Mouse (Mus musculus) testis, adult 2 months (tissue): ENCODE data around the gene Calm3. TPM values are rescaled to one million over a fixed set of nuclear protein-coding genes. Genes with fewer than 3 reads are reported as not detected.

Experiments
- H3K27ac ChIP-seq: fragments of 200-500 bp; 2 replicates; pipeline ENCODE4 v1.5.1; 2012; ENCODE audit warnings: low read depth, low read length; ENCODE audit not compliant: control insufficient read depth, insufficient read depth
- H3K27me3 ChIP-seq: fragments of 200-500 bp; 2 replicates; pipeline ENCODE4 v1.6.1; 2012; ENCODE audit warnings: mild to moderate bottlenecking, low read length, moderate library complexity; ENCODE audit not compliant: control insufficient read depth, insufficient read depth
- H3K36me3 ChIP-seq: fragments of 200-500 bp; 2 replicates; pipeline ENCODE4 v1.6.1; 2012; ENCODE audit warnings: mild to moderate bottlenecking, low read length; ENCODE audit not compliant: control insufficient read depth, insufficient read depth
- H3K4me1 ChIP-seq: fragments of 200-500 bp; 2 replicates; pipeline ENCODE4 v1.6.1; 2012; ENCODE audit warnings: low read length; ENCODE audit not compliant: control insufficient read depth, insufficient read depth
- H3K4me3 ChIP-seq: fragments of 200-500 bp; 2 replicates; pipeline ENCODE4 v1.5.1; 2012; ENCODE audit warnings: low read depth, mild to moderate bottlenecking, low read length, moderate library complexity, mixed read lengths; ENCODE audit not compliant: control insufficient read depth
- CTCF ChIP-seq: fragments of 200-500 bp; IDR thresholded peaks from 2 replicates; pipeline ENCODE4 v1.5.1; 2012; ENCODE audit warnings: low read depth, mild to moderate bottlenecking, inconsistent platforms, low read length, moderate library complexity; ENCODE audit not compliant: control insufficient read depth, insufficient read depth, insufficient replicate concordance
- POLR2A ChIP-seq: fragments of 200-500 bp; IDR thresholded peaks from 2 replicates; pipeline ENCODE4 v1.6.1; 2012; ENCODE audit warnings: low read depth, mild to moderate bottlenecking, inconsistent platforms, low read length, moderate library complexity; ENCODE audit not compliant: control insufficient read depth
- polyA plus RNA-seq: library from polyadenylated mRNA; depleted of rRNA; stranded (reverse); fragments of >200 nt; gene quantifications from 2 replicates; pipeline ENCODE4 v1.2.3, GENCODE M21; 2012

Calm3 gene
- polyA plus RNA-seq, 1 experiment, result 509 TPM

DNA sequence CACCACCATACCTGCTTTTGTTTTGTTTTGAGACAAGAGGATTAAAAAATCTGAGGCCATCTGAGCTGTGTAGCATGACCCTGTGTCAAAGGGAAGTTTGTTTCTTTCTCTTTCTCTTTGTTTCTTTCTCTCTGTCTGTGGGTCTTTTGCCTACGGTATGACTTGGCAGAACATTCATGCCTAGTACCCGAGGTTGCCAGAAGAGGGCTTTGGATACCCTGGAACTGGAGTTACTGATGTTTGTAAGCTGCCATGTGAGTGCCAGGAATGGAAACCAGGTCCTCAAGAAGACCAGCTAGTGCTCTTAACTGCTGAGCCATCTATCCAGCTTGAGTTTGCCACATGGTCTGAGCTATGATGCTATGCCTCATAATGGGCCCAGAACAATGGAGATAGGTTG is 4.4 kb upstream of the Calm3 start:
- Histone ChIP-seq H3K36me3 (peaks cover under 1% of the 10 kb centered on the region), H3K27me3 (no peaks in the 10 kb centered on the region), H3K4me3 (no peak overlapping the region), H3K27ac (no peak overlapping the region), H3K4me1 (peaks cover 12% of the 10 kb centered on the region)
- TF ChIP-seq CTCF (no peak), POLR2A (no peak)

DNA sequence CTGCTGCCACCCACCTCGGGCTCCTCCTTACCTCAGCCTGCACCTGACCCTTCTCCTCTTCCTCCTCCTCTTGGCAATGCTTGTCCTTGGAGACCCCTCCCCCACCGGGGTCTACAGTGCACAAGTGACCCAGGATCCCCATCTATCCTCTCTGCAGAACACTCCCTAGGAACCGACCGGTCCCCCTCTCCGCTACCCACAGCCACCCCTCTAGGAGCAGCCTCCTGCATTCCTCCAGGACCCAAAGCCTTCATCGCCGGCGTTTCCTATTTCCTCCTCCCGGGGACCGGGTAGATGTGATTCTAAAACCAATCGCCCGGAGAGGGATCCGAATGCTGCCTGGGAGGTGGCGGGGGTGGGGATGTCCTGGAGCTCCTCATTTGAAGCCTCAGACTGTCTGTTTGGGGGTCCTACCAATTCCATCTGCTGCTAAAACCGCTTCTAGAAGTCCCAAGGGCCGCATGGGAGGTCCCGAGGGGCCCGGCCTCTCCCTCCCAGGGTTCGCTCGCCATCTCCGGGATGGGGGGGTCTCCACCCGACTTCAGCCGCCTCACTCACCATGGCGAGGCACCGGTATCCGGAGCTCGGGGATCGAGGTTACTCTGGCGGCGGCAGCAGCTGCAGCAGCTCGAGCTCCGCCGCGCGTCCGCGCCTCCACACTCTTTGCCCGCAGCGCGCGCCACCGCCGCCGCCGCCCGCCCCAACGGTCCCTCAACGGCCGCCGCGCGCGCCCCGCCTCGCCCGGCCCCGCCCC is 454 bp downstream of the Calm3 start:
- Histone ChIP-seq H3K4me3 (peak overlapping the region; percentile 94), H3K27ac (peak overlapping the region; percentile 99), H3K36me3 (peaks cover 6% of the 10 kb centered on the region), H3K4me1 (peaks cover 27% of the 10 kb centered on the region), H3K27me3 (no peaks in the 10 kb centered on the region)
- TF ChIP-seq POLR2A (no peak; the same call in 1 of the 2 replicates), CTCF (no peak)

- no peaks in the 10 kb centered on the region for H3K27me3 ChIP-seq
- peak overlapping the region; percentile 99 for H3K27ac ChIP-seq
- peak overlapping the region; percentile 94 for H3K4me3 ChIP-seq
- no peak for TF ChIP-seq CTCF
- peak; percentile 25 for TF ChIP-seq POLR2A
- peaks cover 27% of the 10 kb centered on the region for H3K4me1 ChIP-seq
- peaks cover 6% of the 10 kb centered on the region for H3K36me3 ChIP-seq
These were observed 1.4 kb downstream of the Calm3 start for GRCm38 (mm10) chr7:16922360-16922973.

DNA sequence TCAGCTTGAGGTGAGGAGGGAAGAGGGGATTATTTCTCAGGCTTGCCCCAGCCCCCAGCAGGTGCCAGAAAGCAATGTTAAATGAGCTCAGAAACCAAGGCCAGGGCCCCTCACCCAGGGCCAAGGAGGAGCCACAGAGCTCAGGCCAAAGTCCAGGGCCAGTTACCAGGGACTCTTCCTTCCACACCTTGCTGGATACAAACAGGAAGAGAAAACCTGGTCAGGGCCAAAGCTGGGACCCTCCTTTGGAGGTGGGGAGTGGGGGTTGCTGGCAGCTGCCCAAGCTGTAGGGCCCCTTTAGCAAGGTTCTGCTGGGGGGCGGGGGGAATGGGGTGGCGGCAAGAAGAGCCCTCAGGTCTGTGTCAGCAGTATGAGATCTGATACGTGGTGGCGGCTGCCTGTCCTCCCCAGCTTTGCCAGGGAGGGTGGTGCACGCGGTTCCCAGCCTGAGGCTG is 2.0 kb downstream of the Calm3 start:
- H3K27ac ChIP-seq, result peak overlapping the region; percentile 27; the same call in 1 of the 2 replicates
- peaks cover 27% of the 10 kb centered on the region for H3K4me1 ChIP-seq
- peaks cover 6% of the 10 kb centered on the region for H3K36me3 ChIP-seq
- H3K27me3 ChIP-seq, result no peaks in the 10 kb centered on the region
- peak overlapping the region; percentile 19 for H3K4me3 ChIP-seq
- no peak for TF ChIP-seq CTCF
- no peak for TF ChIP-seq POLR2A

GRCm38 (mm10) chr7:16920818-16921791 is 2.8 kb downstream of the Calm3 start:
- H3K4me1 ChIP-seq, result peaks cover 27% of the 10 kb centered on the region
- peak overlapping the region; percentile 19 for H3K4me3 ChIP-seq
- peaks cover 6% of the 10 kb centered on the region for H3K36me3 ChIP-seq
- no peaks in the 10 kb centered on the region for H3K27me3 ChIP-seq
- TF ChIP-seq POLR2A, result peak; percentile 50; the same call in 1 of the 2 replicates
- no peak for TF ChIP-seq CTCF
- peak overlapping the region; percentile 27; the same call in 1 of the 2 replicates for H3K27ac ChIP-seq

GRCm38 (mm10) chr7:16920150-16920579 is 3.7 kb downstream of the Calm3 start:
- H3K27ac ChIP-seq, result no peak overlapping the region; the same call in 1 of the 2 replicates
- peaks cover 6% of the 10 kb centered on the region for H3K36me3 ChIP-seq
- H3K4me3 ChIP-seq, result no peak overlapping the region
- no peaks in the 10 kb centered on the region for H3K27me3 ChIP-seq
- TF ChIP-seq POLR2A (no peak), CTCF (no peak)
- peaks cover 27% of the 10 kb centered on the region for H3K4me1 ChIP-seq
